Mouse (Mus musculus): Measurements from ENCODE around the gene Nat10.

Gene Nat10

DNA sequence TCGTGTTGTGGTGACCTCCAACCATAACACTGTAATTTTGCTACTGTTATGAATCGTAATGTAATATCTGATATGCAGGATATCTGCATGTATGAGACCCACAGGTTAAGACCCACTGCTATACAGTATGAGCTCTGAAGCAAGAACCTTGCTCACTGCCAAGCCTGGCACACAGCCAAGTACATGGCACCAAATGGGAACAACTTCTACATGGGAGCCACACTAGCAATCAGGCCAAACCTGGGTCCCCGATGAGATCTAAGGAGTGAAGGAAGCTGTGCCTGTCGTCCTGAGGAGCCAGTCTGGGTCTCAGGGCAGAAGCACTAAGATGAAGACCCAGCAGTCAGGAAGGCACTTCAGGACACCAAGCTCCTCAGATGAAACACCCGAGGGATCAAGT is 15.6 kb downstream of the Nat10 start:
- no peak for DNase-seq (ENCODE audit: low spot score)

DNA sequence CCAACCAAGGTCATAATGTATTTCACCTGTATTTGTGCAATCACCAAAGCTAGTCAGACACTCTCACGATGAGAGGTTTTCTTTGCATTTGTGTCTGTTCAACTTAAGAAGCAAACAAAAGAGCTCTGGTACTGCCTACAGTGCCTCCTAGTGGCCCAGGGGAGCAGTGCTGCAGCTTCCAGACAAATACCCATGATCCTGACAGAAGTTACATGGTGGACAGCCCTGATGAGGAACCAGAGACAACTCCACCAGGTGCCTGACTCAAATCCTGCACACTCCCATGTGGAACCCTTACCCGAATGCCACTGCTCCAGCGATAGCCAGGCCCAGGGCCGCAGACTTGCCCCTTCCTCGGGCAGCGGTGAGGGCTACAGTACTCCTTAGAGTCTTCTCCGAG is 17.1 kb downstream of the Nat10 start:
- peak; percentile 36 for DNase-seq (ENCODE audit: low spot score)

DNA sequence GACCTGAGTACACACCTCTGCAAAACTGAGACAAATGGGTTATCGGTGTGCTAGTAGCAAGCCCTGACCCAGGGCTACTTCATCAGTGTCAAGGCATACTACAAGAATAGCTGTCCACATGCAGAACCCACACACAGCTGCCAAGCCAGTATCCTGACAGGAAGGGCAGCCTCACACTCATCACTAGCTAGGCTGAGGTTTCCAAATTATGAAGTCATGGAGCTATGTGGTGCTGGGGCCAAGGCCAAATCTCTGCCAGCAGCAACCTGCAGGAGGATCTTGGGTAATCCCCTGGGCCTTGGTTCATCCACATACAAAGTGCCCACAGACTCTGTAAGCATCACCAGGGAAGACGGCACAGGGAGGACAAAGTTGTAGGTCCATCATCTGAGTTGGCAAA is 17.5 kb downstream of the Nat10 start:
- no peak for DNase-seq (ENCODE audit: low spot score)

GRCm38 (mm10) chr2:103742821-103743220 is 18.2 kb downstream of the Nat10 start:
- DNase-seq (ENCODE audit: low spot score), result no peak

- no peak for DNase-seq (ENCODE audit: low spot score)
Observed at GRCm38 (mm10) chr2:103731423-103731822, 29.6 kb downstream of the Nat10 start.

DNA sequence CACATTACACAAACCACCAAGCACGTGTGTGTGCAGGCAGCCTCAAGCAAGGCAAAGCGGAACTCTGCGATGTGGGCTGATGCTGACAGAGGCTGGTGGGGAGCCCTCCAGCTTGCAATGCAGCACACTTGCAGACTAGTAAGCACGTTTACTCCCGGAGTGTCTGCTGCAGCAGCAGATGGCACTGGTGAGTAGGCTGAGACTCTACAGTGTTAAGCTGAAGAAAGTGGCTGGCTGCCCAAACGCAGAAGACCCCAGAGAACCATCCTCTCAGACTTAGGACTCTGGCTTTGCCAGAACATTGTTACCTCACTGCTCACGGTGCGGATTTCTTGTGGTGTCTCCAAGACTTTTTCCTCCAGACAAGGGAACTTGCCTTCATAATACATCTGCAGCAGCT is 30.1 kb downstream of the Nat10 start:
- no peak for DNase-seq (ENCODE audit: low spot score)

GRCm38 (mm10) chr2:103728027-103728540 is 33.0 kb downstream of the Nat10 start:
- no peak for DNase-seq (ENCODE audit: low spot score)

DNA sequence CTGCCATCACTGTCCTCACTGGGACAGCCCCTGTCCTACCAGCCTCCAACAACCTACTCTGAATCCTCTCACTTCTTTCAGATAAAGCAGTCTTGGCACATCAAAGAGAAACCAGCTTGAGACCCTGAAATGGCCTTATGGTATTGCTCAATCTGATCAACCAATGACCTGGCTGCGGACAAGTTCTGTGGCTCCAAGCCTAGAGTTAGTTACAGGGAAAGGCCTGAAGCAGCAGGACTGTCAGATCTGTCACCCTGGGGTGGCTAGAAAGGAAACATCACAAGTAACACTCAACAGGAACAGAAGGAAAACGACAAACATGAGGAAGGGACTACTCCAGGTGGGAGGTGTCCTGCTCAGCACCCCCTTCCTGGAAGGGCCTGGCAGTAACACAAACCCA is 36.5 kb downstream of the Nat10 start:
- no peak for DNase-seq (ENCODE audit: low spot score)

DNA sequence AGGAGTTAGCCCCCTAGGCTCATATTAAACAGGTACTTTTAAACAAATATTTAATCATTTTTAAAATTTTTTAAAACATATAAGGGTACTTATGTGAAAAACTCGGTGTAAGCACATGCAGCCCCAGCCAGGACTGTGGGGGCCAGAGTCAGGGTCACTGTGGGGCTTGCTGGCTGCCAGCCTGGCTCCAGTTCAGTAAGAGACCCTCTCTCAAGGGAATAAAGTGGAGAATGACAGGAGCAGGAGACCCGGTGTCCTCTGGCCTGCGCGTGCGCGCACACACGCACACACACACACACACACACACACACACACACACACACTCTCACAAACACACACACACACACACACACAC is 41.8 kb downstream of the Nat10 start:
- DNase-seq (ENCODE audit: low spot score), result no peak

GRCm38 (mm10) chr2:103718594-103719291 is 42.3 kb downstream of the Nat10 start:
- peak; percentile 35 for DNase-seq (ENCODE audit: low spot score)

DNA sequence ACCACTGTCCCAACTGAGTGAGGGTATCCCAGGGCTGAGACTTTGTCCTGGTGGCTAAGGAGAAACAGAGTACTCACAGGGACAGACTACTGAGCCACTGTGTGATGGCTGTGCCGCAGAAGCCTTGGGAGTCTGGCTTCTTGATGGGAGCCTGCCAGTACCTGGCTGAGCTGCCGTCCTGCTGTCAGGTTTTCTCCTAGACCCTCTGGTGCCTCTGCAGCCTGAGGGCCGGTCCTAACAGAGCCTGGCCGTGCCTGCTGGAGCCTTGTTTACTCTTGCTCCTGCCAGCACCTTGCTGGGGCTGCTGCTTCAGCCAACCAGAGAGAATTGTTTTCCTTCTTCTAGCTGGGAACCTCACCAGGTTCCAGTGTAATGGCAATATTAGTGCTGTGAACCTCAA is 46.7 kb downstream of the Nat10 start:
- DNase-seq (ENCODE audit: low spot score), result no peak

- DNase-seq (ENCODE audit: low spot score), result no peak
Observed at GRCm38 (mm10) chr2:103713831-103714230, 47.2 kb downstream of the Nat10 start.

DNA sequence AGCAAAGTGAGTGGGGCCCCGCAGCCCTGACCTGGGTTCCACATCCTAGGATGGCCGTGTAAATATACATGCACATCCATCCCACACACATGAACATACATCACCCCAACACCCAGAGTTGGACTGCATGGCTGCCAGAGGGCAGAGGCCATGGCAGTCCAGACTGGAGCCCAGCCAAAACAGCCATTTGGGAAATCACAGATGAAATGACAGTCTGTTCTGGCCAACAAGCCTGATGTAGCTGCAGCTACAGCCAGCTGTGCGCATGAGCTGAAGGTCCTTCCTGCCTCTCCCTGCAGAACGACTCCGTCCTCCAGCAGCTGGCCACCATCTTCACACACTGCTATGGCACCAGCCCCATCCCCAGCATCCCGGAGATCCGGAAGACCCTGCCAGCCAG is 50.2 kb downstream of the Nat10 start:
- no peak for DNase-seq (ENCODE audit: low spot score)

- no peak for DNase-seq (ENCODE audit: low spot score)
Observed at GRCm38 (mm10) chr2:103707056-103707776, 53.9 kb downstream of the Nat10 start.

- DNase-seq (ENCODE audit: low spot score), result peak; percentile 43
Observed at GRCm38 (mm10) chr2:103706226-103706625, 54.8 kb downstream of the Nat10 start.

DNA sequence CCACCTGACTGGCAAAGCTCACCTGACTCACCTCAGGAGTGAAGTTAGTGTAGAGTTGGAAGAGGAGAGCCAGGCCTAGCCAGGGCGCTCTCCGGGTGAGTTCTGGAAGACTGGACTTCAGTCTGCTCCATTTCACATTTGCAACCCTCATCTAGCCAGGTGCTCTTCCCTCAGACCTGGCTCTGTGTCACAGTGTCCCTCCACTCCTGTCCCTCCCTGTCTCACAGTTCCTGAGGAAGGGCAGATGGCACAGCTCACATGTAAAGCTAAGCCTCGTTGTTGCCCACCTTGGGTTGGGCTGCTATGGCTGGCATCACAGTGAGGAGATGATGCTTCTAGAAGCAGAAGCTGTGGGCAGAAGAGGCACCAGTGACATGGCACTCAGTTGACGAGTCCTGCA is 55.2 kb downstream of the Nat10 start:
- DNase-seq (ENCODE audit: low spot score), result no peak

GRCm38 (mm10) chr2:103703865-103704264 is 57.2 kb downstream of the Nat10 start:
- DNase-seq (ENCODE audit: low spot score), result no peak

DNA sequence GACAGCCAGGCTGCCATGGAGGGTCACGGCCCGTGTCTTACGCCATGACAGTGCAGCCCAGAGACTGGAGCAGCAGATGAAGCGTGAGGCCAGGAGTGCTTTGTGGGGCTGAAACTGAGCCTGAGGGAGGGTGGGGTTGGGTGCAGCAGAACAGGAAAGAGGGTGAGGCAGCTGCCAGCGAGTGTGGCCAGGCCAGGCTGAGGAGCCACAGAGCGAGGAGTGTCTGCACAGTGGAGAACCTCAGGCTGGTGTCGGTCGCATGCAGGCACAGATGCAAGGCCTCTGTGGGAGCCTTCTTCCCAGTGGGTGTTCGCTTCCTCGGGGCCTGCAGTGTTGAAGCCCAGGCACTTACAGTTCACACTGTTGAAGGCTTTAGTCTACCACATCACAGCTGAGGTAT is 57.7 kb downstream of the Nat10 start:
- no peak for DNase-seq (ENCODE audit: low spot score)

- no peak for DNase-seq (ENCODE audit: low spot score)
Observed at GRCm38 (mm10) chr2:103700514-103700913, 60.6 kb downstream of the Nat10 start.

DNA sequence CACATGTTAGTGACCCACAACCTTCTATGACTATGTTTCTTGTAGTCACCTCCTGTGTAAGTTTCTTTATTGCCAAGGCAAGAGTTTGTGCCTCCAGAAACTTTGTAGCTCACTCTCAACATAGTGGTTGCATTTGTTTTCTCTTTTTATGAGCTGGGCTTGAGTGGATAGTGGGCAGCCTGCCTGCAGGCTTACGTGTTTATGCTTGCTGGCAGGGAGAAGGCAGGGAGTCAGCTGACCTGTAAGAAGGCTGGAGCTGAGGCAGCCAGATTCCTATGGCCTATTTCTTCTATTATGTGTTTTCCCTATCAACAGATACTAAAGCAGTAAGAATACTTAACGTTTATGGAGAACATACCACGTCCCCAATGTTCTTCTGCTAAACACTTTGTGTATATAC is 64.9 kb downstream of the Nat10 start:
- no peak for DNase-seq (ENCODE audit: low spot score)

GRCm38 (mm10) chr2:103694777-103695563 is 66.1 kb downstream of the Nat10 start:
- DNase-seq (ENCODE audit: low spot score), result no peak

DNA sequence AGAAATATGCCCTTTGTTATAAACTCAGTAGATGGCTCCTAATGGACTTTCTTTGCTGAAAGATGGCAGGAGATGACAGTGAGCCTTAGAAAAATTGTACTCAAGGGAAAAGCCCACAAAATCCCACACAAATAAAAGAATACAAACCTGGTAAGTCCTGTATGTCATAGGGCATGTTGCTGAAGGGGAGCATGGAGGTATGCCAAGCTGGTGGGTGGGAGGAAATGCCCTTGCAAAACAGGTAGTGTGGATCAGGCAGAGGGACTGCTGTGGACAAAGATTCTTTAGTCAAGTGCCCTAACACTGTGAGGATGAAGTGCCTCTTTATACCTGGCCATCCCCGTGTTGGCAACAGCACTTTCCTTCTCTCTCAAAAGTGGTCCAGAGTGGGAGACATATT is 68.3 kb downstream of the Nat10 start:
- no peak for DNase-seq (ENCODE audit: low spot score)

- DNase-seq (ENCODE audit: low spot score), result no peak
Observed at GRCm38 (mm10) chr2:103691278-103691677, 69.8 kb downstream of the Nat10 start.
